Mouse (Mus musculus) kidney, adult 2 months (tissue): ENCODE measurements around the gene Rab11fip5.

Experiments used
- CTCF ChIP-seq: fragments of 200-500 bp; conservative IDR thresholded peaks from 2 replicates; pipeline ENCODE4 v1.5.1; 2011; ENCODE audit warnings: low read depth, mild to moderate bottlenecking, control low read depth, low read length, moderate library complexity, mixed read lengths; ENCODE audit not compliant: insufficient read depth, insufficient read length
- POLR2A ChIP-seq: fragments of 200-500 bp; IDR thresholded peaks from one replicate; pipeline ENCODE4 v1.6.1; 2011; ENCODE audit warnings: low read depth, low read length, control low read depth

GRCm38 (mm10) chr6:85294004-85294379 is 80.4 kb downstream of the Rab11fip5 start:
- no peak for TF ChIP-seq POLR2A
- TF ChIP-seq CTCF, result no peak
